Mouse (Mus musculus) cerebellum, adult 2 months (tissue): ENCODE data around the gene Slc4a3.

Source experiments
- CTCF ChIP-seq: fragments of 200-500 bp; IDR thresholded peaks from 2 replicates; pipeline ENCODE4 v1.5.1; 2011; ENCODE audit warnings: low read depth, mild to moderate bottlenecking, control low read depth, low read length, moderate library complexity, borderline replicate concordance; ENCODE audit not compliant: insufficient read depth
- POLR2A ChIP-seq: fragments of 200-500 bp; IDR thresholded peaks from 2 replicates; pipeline ENCODE4 v1.6.1; 2011; ENCODE audit warnings: low read length, control low read depth, borderline replicate concordance; ENCODE audit not compliant: insufficient read depth

DNA sequence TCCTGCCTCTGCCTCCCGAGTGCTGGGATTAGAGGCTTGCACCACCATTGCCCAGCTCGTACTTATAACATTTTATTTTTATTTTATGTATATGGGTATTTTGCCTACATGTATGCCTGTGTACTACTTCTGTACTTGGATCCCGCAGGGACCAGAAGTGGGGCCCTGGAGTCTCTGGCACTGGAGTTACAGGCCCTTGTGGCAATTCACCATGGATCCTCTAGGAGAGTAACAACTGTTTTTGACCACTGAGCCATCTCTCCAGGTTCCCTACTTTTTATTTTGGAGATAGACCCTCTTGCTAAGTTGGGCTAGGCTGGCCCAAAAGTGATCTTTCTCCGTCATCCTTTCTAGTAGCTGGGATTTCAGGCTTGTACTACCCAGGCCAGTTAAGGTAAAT lies 27.6 kb upstream of the Slc4a3 start:
- TF ChIP-seq CTCF (no peak), POLR2A (no peak)
